Comparison of ENCODE assay signal across 8 mouse cellular contexts in the genomic region with DNA sequence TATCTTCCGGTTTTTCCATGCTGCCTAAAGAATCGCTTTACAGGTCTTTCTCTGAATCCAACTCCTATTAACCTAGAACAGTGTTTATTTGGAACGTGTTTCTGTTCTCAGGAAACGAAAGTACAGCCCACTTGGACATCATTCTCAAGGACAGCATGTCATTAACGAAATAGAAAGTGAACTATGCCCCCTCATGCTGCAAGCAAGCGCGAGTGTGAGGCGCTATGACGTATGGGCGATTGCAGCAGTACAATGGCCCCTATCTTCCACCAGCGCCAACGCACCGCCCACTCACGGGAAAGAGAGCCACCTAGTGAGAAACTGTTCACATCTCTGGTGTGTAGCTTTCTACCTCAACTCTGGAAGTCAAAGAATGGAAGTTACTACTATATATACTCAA. TPM values are rescaled to one million over a fixed set of nuclear protein-coding genes. Genes with fewer than 3 reads are reported as not detected.
DNase-seq lines count a peak whose midpoint lies in the region; ATAC-seq and TF ChIP-seq lines count a peak whose summit lies in the region.

No protein-coding gene starts in this region.

- no peak overlapping the region for H3K9ac ChIP-seq in lung, embryonic 14.5 days

- no peak overlapping the region for H3K27ac ChIP-seq in lung, embryonic 14.5 days (ENCODE audit: low read depth)

- DNase-seq in MEL-GATA-1-ER (ENCODE audit: extremely low read depth, low read depth) = peak; percentile 87
- DNase-seq in cerebellum, adult 8-10 months = peak; percentile 65
- DNase-seq in forelimb bud, embryonic 11.5 days (ENCODE audit: low read depth, low spot score) = peak; percentile 72
- peak; percentile 79 to 81 for DNase-seq in layer of hippocampus, adult 8-10 months (ENCODE audit: low spot score in 2 of 2)
- peak; percentile 90 for DNase-seq in lung, embryonic 14.5 days
- peak; percentile 68 for DNase-seq in testis, postnatal 14 days (ENCODE audit: low spot score)

- no peaks in the 10 kb centered on the region for H3K27me3 ChIP-seq in lung, embryonic 14.5 days (ENCODE audit: insufficient read depth, low read length)

- H3K4me2 ChIP-seq in lung, embryonic 14.5 days = peak overlapping the region; percentile 100

- 1% methylated on average over 14 of the region's 14 CpGs for WGBS in lung, embryonic 14.5 days

- peak overlapping the region; percentile 85 for H3K4me3 ChIP-seq in lung, embryonic 14.5 days (ENCODE audit: low read depth, low read length)

- ATAC-seq in hematopoietic stem cell, adult 5-6 weeks (replicated peaks in 1 of 2; ENCODE audit: insufficient read depth in 1 of 2, low FRiP score in 2 of 2, low TSS enrichment in 1 of 2, low read depth in 1 of 2, poor library complexity in 2 of 2, severe bottlenecking in 2 of 2) = peak; percentile 81 to 88
- ATAC-seq in lung, embryonic 14.5 days (ENCODE audit: insufficient read depth) = peak; percentile 16; the same call in 1 of the 2 replicates
- ATAC-seq in neutrophil, adult 5-6 weeks (ENCODE audit: extremely low read depth, insufficient number of reproducible peaks, low FRiP score, poor library complexity, severe bottlenecking) = peak; percentile 77

- TF ChIP-seq CTCF in lung, embryonic 14.5 days (IDR thresholded peaks at IDR 0.05; ENCODE audit: low read depth) = peak; percentile 74

- peaks cover 11% of the 10 kb centered on the region for H3K4me1 ChIP-seq in lung, embryonic 14.5 days (ENCODE audit: insufficient read depth)

- H3K9me3 ChIP-seq in lung, embryonic 14.5 days (ENCODE audit: low read depth, low read length) = no peaks in the 10 kb centered on the region

- H3K36me3 ChIP-seq in lung, embryonic 14.5 days (ENCODE audit: insufficient read depth) = peaks cover 3% of the 10 kb centered on the region; the same call in 1 of the 2 replicates

RNA-seq across cellular contexts. Expression of gene Smg7, which starts 2.0 kb away (rescaled TPM):
- 40.1 and 42.6 TPM in 2 replicates for total RNA-seq in hematopoietic stem cell, adult 5-6 weeks (2017)
- 100 to 1,000 TPM in 2 of 4 experiments, 10 to 100 TPM in 2; 79.1 to 117 (median 92.9) TPM for total RNA-seq in layer of hippocampus, adult 8-10 months (2022)
- 40.9 and 44.1 TPM in 2 replicates for polyA plus RNA-seq in lung, embryonic 14.5 days (2014; fragmentation: Nextera tagmentation; extraction: Ambion mirVana)
- 60.5 and 63.7 TPM in 2 replicates for total RNA-seq in neutrophil, adult 5-6 weeks (2017)

RNA-seq across cellular contexts. Expression of gene Nmnat2, which starts 50.3 kb away (rescaled TPM):
- not detected in 2 replicates for total RNA-seq in hematopoietic stem cell, adult 5-6 weeks (2017)
- 100 to 1,000 TPM; 137 to 148 (median 140) TPM for total RNA-seq in layer of hippocampus, adult 8-10 months (2022)
- 3.6 and 4.1 TPM in 2 replicates for polyA plus RNA-seq in lung, embryonic 14.5 days (2014; fragmentation: Nextera tagmentation; extraction: Ambion mirVana)
- total RNA-seq in neutrophil, adult 5-6 weeks (2017) = 0.12 TPM in 2 replicates

Comparison
In these comparisons a context has a peak if more than half of its experiments do, and no peak if none do; other contexts are left out.
1. ATAC-seq: peak in every context shown above with its lines; median percentile 84 in hematopoietic stem cell, adult 5-6 weeks; 77 in neutrophil, adult 5-6 weeks; 16 in lung, embryonic 14.5 days.
2. RNA of gene Nmnat2, which starts 50.3 kb away (total RNA-seq): 137 to 148 TPM in layer of hippocampus, adult 8-10 months; 0.12 TPM in neutrophil, adult 5-6 weeks and not detected in hematopoietic stem cell, adult 5-6 weeks; every median in the first group is over 100 times any median in the second.
3. Peak in every context shown above with its lines, with median percentiles within 50 percentile points of each other: DNase-seq.